Mouse (Mus musculus) lung, embryonic 15.5 days (tissue): ENCODE data around the gene Gm20509. TPM values are rescaled to one million over a fixed set of nuclear protein-coding genes. Genes with fewer than 3 reads are reported as not detected.
"Not testable (repeated sequence)": the region's sequence is repeated elsewhere in the genome, so short reads cannot be mapped to it uniquely, and the experiment has no call there.

Experiments used
- ATAC-seq: fragments of 200-750 bp; cut with Nextera tagmentation; 2 replicates; pipeline ENCODE4 v1.8.0; 2017; ENCODE audit warnings: moderate number of reproducible peaks, borderline replicate concordance; ENCODE audit not compliant: low FRiP score, low TSS enrichment; ENCODE audit errors: extremely low read depth
- H3K27ac ChIP-seq: fragments of 300-500 bp; sonication (generic); 2 replicates; pipeline ENCODE4 v1.5.1; 2015; ENCODE audit warnings: moderate library complexity, mild to moderate bottlenecking, inconsistent platforms
- H3K27me3 ChIP-seq: fragments of 300-500 bp; sonication (generic); 2 replicates; pipeline ENCODE4 v1.6.1; 2015; ENCODE audit warnings: inconsistent platforms
- H3K36me3 ChIP-seq: fragments of 300-500 bp; sonication (generic); 2 replicates; pipeline ENCODE4 v1.6.1; 2015; ENCODE audit warnings: inconsistent platforms
- H3K4me1 ChIP-seq: fragments of 300-500 bp; sonication (generic); 2 replicates; pipeline ENCODE4 v1.6.1; 2015; ENCODE audit warnings: inconsistent platforms
- H3K4me2 ChIP-seq: fragments of 300-500 bp; sonication (generic); 2 replicates; pipeline ENCODE4 v1.6.1; 2015; ENCODE audit warnings: inconsistent platforms, mild to moderate bottlenecking, moderate library complexity
- H3K4me3 ChIP-seq: fragments of 300-500 bp; sonication (generic); 2 replicates; pipeline ENCODE4 v1.5.1; 2015; ENCODE audit warnings: mild to moderate bottlenecking, inconsistent platforms
- H3K9ac ChIP-seq: fragments of 300-500 bp; sonication (generic); 2 replicates; pipeline ENCODE4 v1.6.1; 2015; ENCODE audit warnings: inconsistent platforms
- H3K9me3 ChIP-seq: fragments of 300-500 bp; sonication (generic); 2 replicates; pipeline ENCODE4 v1.6.1; 2016; ENCODE audit warnings: inconsistent platforms
- WGBS: fragments of 180-500 bp; shearing (Covaris S2); methylation state at CpG from one replicate; pipeline ENCODE4 v1.1.7; 2015; 5-methylcytosine and 5-hydroxymethylcytosine counted together
- polyA plus RNA-seq: library from polyadenylated mRNA; unstranded; fragments of >200 nt; fragmentation: Nextera tagmentation; extraction: Ambion mirVana; gene quantifications from 2 replicates; pipeline ENCODE4 v1.2.1, GENCODE M21; 2015

Gene Gm20509
- polyA plus RNA-seq, 1 experiment from 2014 or later = not detected

DNA sequence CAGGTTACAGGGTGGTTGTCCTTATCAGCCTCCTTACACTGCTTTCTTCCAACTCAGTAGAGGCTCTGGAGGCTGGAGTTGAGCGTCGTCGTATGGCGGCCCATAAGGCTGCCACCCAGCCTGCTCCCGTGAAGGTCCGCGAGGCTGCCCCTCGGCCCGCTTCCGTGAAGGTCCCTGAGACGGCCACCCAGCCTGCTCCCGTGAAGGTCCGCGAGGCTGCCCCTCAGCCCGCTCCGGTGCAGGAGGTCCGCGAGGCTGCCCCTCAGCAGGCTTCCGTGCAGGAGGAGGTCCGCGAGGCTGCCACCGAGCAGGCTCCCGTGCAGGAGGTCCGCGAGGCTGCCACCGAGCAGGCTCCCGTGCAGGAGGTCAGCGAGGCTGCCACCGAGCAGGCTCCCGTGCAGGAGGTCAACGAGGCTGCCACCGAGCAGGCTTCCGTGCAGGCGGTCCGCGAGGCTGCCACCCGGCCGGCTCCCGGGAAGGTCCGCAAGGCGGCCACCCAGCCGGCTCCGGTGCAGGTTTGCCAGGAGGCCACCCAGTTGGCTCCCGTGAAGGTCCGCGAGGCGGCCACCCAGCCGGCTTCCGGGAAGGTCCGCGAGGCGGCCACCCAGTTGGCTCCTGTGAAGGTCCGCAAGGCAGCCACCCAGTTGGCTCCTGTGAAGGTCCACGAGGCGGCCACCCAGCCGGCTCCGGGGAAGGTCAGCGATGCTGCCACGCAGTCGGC is 1.0 kb downstream of the Gm20509 start:
- Histone ChIP-seq H3K9me3 (no peaks in the 10 kb centered on the region), H3K4me3 (peak overlapping the region; percentile 47), H3K27me3 (peaks cover 19% of the 10 kb centered on the region), H3K36me3 (no peaks in the 10 kb centered on the region), H3K4me2 (peak overlapping the region; percentile 93), H3K27ac (no peak overlapping the region), H3K9ac (peak overlapping the region; percentile 48), H3K4me1 (peaks cover 8% of the 10 kb centered on the region)
- WGBS = 3% methylated on average over 60 of the region's 60 CpGs
- ATAC-seq = peak; percentile 61; the same call in 1 of the 2 replicates

- Histone ChIP-seq H3K36me3 (no peaks in the 10 kb centered on the region), H3K4me3 (peak overlapping the region; percentile 47), H3K9me3 (no peaks in the 10 kb centered on the region), H3K9ac (0 out of 2 replicates have a peak overlapping the region, but pooled peaks have one; percentile 48), H3K4me1 (peaks cover 8% of the 10 kb centered on the region), H3K4me2 (peak overlapping the region; percentile 93), H3K27me3 (peaks cover 19% of the 10 kb centered on the region), H3K27ac (no peak overlapping the region)
- peak; percentile 47; the same call in 1 of the 2 replicates for ATAC-seq
- WGBS = 21% methylated on average over 5 of the region's 5 CpGs
Observed at GRCm38 (mm10) chr9:73103880-73104198, 1.6 kb downstream of the Gm20509 start.

GRCm38 (mm10) chr9:73105141-73105540 is 2.9 kb downstream of the Gm20509 start:
- no peak overlapping the region for H3K4me2 ChIP-seq
- no peak for ATAC-seq
- no peaks in the 10 kb centered on the region for H3K36me3 ChIP-seq
- peaks cover 8% of the 10 kb centered on the region for H3K4me1 ChIP-seq
- WGBS = 72% methylated on average over 1 of the region's 1 CpGs
- H3K9ac ChIP-seq = no peak overlapping the region
- H3K27ac ChIP-seq = no peak overlapping the region
- no peak overlapping the region for H3K4me3 ChIP-seq
- H3K27me3 ChIP-seq = peaks cover 19% of the 10 kb centered on the region
- H3K9me3 ChIP-seq = no peaks in the 10 kb centered on the region

GRCm38 (mm10) chr9:73105771-73106170 is 3.5 kb downstream of the Gm20509 start:
- peaks cover 19% of the 10 kb centered on the region for H3K27me3 ChIP-seq
- H3K9ac ChIP-seq = no peak overlapping the region
- H3K4me3 ChIP-seq = no peak overlapping the region
- ATAC-seq = no peak
- H3K9me3 ChIP-seq = no peaks in the 10 kb centered on the region
- no peak overlapping the region for H3K4me2 ChIP-seq
- no peak overlapping the region for H3K27ac ChIP-seq
- H3K4me1 ChIP-seq = peaks cover 8% of the 10 kb centered on the region
- no peaks in the 10 kb centered on the region for H3K36me3 ChIP-seq

GRCm38 (mm10) chr9:73112919-73113906 is 10.9 kb downstream of the Gm20509 start, which contains the start of gene Rsl24d1:
Gene Rsl24d1, plus strand, starts transcription at chr9:73113426.
- Histone ChIP-seq H3K36me3 (peaks cover 20% of the 10 kb centered on the region), H3K4me1 (peaks cover 7% of the 10 kb centered on the region), H3K27ac (peak within 1 kb of the TSS; percentile 43), H3K27me3 (no peaks in the 10 kb centered on the region), H3K9ac (peak within 1 kb of the TSS; percentile 81), H3K9me3 (no peaks in the 10 kb centered on the region), H3K4me3 (peak within 1 kb of the TSS; percentile 78), H3K4me2 (peak within 1 kb of the TSS; percentile 56)
- WGBS = under 1% methylated on average over 64 of the region's 64 CpGs
- peak; percentile 94 for ATAC-seq

DNA sequence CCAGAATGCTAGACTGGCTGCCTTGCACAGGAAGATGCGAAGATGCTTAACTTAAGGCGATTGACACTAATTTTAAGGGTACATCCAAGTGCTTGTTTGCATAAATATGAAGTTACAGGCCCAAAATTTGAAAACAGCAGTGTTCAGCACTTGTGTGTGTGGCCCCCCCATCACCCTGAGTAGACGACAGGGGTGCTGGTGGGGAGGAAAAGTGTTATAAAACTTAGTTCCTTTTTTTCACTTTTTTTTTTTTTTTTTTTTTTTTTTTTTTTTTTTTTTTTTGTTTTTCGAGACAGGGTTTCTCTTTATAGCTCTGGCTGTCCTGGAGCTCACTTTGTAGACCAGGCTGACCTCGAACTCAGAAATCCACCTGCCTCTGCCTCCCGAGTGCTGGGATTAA is 14.4 kb downstream of the Gm20509 start:
- WGBS = 86% methylated on average over 5 of the region's 6 CpGs
- not testable (repeated sequence) for H3K9ac ChIP-seq, ATAC-seq, H3K9me3 ChIP-seq, H3K4me1 ChIP-seq, H3K4me2 ChIP-seq, H3K4me3 ChIP-seq, H3K27me3 ChIP-seq, H3K27ac ChIP-seq
- peaks cover 46% of the 10 kb centered on the region for H3K36me3 ChIP-seq

- H3K9ac ChIP-seq = no peak overlapping the region
- no peak overlapping the region for H3K4me2 ChIP-seq
- H3K9me3 ChIP-seq = no peaks in the 10 kb centered on the region
- H3K36me3 ChIP-seq = peaks cover 52% of the 10 kb centered on the region
- ATAC-seq = no peak
- H3K4me3 ChIP-seq = no peak overlapping the region
- H3K27me3 ChIP-seq = no peaks in the 10 kb centered on the region
- no peak overlapping the region for H3K27ac ChIP-seq
- WGBS = 80% methylated on average over 4 of the region's 4 CpGs
- H3K4me1 ChIP-seq = peaks cover 7% of the 10 kb centered on the region
Observed at GRCm38 (mm10) chr9:73118012-73118411, 15.7 kb downstream of the Gm20509 start.

- no peak overlapping the region for H3K27ac ChIP-seq
- ATAC-seq = no peak
- no peak overlapping the region for H3K4me2 ChIP-seq
- no peak overlapping the region for H3K4me3 ChIP-seq
- H3K9ac ChIP-seq = no peak overlapping the region
- H3K27me3 ChIP-seq = no peaks in the 10 kb centered on the region
- peaks cover 76% of the 10 kb centered on the region for H3K36me3 ChIP-seq
- H3K9me3 ChIP-seq = no peaks in the 10 kb centered on the region
- WGBS = 75% methylated on average over 8 of the region's 8 CpGs
- no peaks in the 10 kb centered on the region for H3K4me1 ChIP-seq
Observed at GRCm38 (mm10) chr9:73121735-73122134, 19.5 kb downstream of the Gm20509 start.

GRCm38 (mm10) chr9:73125043-73125570 is 22.8 kb downstream of the Gm20509 start:
- Histone ChIP-seq H3K36me3 (peaks cover 78% of the 10 kb centered on the region), H3K27ac (no peak overlapping the region), H3K9me3 (no peaks in the 10 kb centered on the region), H3K9ac (no peak overlapping the region), H3K27me3 (no peaks in the 10 kb centered on the region), H3K4me2 (no peak overlapping the region), H3K4me3 (no peak overlapping the region), H3K4me1 (no peaks in the 10 kb centered on the region)
- no peak for ATAC-seq
- WGBS = 88% methylated on average over 8 of the region's 8 CpGs

DNA sequence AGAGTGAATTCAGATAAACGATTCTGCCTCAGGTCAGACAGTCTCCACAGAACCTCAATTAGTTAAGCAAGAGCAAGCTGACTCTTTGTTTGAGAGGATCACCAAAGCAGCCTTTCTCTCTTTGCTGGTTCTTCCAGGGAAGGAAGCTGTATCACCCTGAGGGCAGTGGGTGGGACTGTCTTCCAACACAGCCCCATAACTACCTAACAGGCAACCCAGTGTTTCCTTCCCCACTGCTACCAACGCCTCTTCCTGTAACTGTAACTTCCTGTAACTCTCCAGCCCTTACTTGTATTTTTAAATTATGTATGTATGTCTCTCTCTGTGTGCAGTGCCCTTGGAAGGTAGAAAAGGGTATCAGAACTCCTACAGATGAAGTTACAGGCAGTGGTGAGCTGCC is 25.2 kb downstream of the Gm20509 start:
- Histone ChIP-seq H3K9me3 (no peaks in the 10 kb centered on the region), H3K27me3 (no peaks in the 10 kb centered on the region), H3K27ac (no peak overlapping the region), H3K4me3 (no peak overlapping the region), H3K36me3 (peaks cover 55% of the 10 kb centered on the region), H3K4me1 (no peaks in the 10 kb centered on the region), H3K4me2 (no peak overlapping the region), H3K9ac (no peak overlapping the region)
- WGBS = 72% methylated on average over 2 of the region's 2 CpGs
- ATAC-seq = no peak

DNA sequence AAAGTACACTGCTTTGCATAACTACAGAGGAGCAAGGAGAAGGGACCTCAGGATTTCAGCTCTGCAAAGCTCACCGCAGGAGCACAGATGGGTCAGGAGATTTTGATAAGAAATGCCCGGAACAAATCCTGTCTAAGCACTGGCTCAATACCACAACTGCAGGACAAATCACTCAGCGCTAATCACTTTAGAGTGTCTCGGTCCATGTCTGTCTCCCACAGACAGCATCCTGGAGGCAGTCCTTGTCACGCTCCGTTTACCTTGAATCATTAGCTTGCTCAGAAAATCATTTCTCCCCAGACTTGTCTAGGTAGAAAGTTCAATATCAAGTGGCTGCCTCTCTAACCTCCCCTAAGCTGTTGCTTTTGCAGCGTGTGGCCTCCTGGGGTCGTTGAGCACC is 27.6 kb downstream of the Gm20509 start:
- ATAC-seq = no peak

GRCm38 (mm10) chr9:73130529-73130928 is 28.3 kb downstream of the Gm20509 start:
- Histone ChIP-seq H3K27me3 (no peaks in the 10 kb centered on the region), H3K4me3 (no peak overlapping the region), H3K4me2 (no peak overlapping the region), H3K4me1 (no peaks in the 10 kb centered on the region), H3K36me3 (peaks cover 34% of the 10 kb centered on the region), H3K27ac (no peak overlapping the region), H3K9me3 (no peaks in the 10 kb centered on the region), H3K9ac (no peak overlapping the region)
- 61% methylated on average over 4 of the region's 4 CpGs for WGBS
- ATAC-seq = no peak

More for the DNA sequence above, 27.6 kb downstream of the Gm20509 start:
- H3K27ac ChIP-seq = no peak overlapping the region
- peaks cover 41% of the 10 kb centered on the region for H3K36me3 ChIP-seq
- H3K27me3 ChIP-seq = no peaks in the 10 kb centered on the region
- no peak overlapping the region for H3K4me2 ChIP-seq
- H3K9me3 ChIP-seq = no peaks in the 10 kb centered on the region
- no peaks in the 10 kb centered on the region for H3K4me1 ChIP-seq
- 73% methylated on average over 8 of the region's 8 CpGs for WGBS
- H3K4me3 ChIP-seq = no peak overlapping the region
- H3K9ac ChIP-seq = no peak overlapping the region
